Mouse (Mus musculus) left cerebral cortex, postnatal 14 days (tissue): ENCODE results near the gene Supt4a. TPM values are rescaled to one million over a fixed set of nuclear protein-coding genes. Genes with fewer than 3 reads are reported as not detected.

Experiments used
- DNase-seq, 2 experiments: peaks; one replicate each; pipeline ENCODE4 v3.0.0; 2021 to 2022; ENCODE audit warnings: low spot score in 2 of 2, mixed read lengths in 1 of 2
- intact Hi-C: fragments of 180-260 bp; cut with DNase I; formaldehyde crosslinking; loops from one replicate; pipeline ENCODE4 v1.15.1; 2025
- total RNA-seq, 2 experiments: library from RNA; stranded (reverse); gene quantifications; 2 replicates each; pipeline ENCODE4 v1.2.3; 2021

Gene Supt4a
- total RNA-seq, 2 experiments from 2014 or later: 60.6 to 67.6 TPM

DNA sequence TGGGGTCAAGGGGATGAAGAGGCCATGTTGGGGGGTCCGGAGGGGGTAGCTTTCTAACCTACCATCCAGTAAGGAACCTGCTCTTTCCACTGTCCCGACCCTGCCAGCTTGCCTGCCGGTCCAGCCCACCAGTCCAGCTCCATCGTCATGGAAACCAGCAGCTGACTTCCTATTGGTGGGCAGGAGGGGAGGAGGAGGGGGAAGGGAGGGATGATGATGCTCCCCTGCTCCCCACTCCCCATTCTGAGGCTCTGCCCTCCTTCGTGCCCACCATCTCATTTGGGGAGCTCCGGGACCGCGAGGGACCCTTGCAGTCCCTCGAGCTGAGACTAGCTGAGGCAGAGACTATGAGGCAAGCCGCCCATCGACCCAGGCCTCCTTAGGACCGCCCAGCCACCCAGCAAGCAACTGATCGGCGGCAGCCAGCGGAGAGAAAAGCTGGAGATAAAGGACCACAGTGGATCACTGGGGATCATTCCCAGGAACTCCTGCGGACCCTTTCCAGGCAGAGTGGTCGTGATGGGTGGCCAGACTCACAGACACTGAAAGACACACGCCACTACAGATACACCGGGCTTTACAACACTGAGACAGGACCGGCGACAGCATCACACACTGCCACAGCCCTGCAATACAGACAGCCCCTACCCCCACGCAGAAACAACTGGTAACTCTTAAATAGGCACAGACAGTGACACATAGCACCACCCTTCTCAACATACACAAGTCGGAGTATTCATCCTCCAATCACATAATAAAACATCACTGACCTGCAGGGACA, 23.1 kb downstream of the Supt4a start, which contains the start of gene Tspoap1:
Gene Tspoap1 (plus strand): TSS at position 241 of the 781 bp plus-strand sequence.
- DNase-seq: peak; percentile 81 to 87
- intact Hi-C loops: loop anchor here (5.0 kb wide), 1 partner anchor 163 kb away; no protein-coding TSS in a partner anchor

DNA sequence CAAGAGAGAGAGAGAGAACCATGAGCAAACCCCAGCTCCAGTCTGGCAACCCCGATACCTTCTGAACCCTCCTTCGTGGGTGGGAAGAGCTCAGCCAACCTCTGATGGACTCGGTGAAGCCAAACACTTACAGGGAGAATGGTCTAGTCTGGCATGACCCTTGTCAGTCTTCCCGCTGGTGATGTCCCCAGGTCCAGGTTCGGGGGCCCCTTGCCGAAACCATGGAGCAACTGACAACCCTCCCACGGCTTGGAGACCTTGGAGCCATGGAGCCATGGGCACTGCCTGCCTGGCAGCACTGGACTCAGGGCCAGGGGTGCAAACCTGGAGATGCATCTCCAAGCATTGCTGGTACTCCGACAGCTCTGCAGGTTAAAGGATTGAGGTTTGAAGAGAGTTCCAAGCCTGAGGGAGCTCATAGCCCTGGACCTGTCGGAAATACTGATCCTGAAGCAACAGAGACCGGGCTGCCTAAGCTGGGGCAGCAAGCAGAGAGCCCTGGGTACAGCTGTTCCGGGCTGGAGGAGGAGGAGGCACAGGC, 23.9 kb downstream of the Supt4a start:
- no peak for DNase-seq
- intact Hi-C loops: loop anchor here (5.0 kb wide), 1 partner anchor 164 kb away; no protein-coding TSS in a partner anchor

DNA sequence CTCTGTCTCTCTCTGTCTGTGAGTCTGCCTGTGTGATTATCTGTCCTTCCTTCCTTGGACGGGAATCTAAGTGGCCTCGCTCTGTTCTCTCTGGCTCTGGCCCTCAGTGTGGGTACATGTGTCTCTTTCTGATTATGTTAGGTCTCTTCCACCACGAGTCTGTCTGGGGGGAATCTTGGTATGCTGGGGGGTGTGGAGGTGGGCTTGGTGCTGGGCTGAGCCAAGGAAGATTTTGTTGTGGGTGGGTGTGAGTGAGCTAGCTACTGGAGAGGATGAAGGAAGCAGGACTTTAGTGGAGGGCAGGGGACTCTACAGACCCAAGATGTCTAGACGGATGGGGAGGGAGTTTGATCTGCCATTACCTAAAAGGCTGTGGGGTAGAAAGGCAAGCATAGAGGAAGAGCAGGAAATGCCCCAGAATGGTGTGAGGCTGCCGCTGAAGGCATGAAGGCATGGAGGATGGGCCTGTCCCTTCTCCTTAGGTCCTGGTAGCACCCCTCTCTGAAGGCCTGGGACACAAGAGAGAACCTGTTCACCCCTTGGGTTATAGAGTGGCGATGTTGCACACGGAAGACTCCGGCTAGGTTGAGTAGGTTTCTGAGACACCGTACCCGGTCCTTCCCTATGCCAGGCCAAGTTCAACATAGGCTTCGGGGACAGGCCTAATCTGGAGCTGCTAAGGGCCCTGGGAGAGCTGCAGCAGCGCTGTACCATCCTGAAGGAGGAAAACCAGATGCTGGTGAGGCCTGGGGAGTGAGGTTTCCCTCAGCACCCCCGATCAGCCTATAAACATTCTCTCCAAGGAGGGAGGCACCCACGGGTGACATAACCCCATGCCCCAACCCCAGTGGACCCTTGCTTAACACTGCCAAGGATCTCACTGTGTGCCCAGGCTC, 24.7 kb downstream of the Supt4a start:
- DNase-seq: peak in 1 of 2 experiments; percentile 45
- intact Hi-C loops: loop anchor here (5.0 kb wide), 1 partner anchor 165 kb away; no protein-coding TSS in a partner anchor

DNA sequence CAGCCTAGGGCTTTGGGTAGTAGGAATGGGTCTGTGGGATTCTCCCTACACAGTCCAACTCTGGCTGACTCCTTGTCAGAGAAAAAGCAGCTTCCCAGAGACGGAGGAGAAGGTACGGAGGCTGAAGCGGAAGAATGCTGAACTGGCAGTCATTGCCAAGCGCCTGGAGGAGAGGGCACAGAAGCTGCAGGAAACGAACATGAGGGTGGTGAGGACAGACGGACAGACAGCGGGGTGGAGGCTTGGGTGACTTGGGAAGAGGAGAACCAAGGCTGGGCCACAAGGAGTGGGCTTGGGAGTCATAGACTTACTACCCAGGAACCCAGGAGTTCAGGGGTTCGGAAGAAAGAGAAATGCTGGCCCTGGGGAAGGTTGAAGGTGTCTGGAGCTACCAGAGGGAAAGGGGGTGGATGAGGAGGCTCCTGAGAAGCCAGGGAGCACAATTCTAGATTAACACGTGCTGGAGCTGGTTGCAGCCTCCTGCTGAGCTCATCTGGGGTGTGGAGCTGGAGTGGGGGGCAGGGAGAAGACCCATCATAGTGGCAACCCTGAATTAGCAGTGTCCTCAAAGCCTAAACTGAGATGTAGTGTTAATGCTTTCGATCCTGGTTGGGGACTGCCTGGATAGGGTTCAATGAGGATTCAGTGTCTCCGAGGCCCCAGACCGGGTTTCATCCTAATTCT, 25.5 kb downstream of the Supt4a start:
- intact Hi-C loops: loop anchor here (5.0 kb wide), 1 partner anchor 166 kb away; no protein-coding TSS in a partner anchor
- peak; percentile 36 to 66 for DNase-seq

DNA sequence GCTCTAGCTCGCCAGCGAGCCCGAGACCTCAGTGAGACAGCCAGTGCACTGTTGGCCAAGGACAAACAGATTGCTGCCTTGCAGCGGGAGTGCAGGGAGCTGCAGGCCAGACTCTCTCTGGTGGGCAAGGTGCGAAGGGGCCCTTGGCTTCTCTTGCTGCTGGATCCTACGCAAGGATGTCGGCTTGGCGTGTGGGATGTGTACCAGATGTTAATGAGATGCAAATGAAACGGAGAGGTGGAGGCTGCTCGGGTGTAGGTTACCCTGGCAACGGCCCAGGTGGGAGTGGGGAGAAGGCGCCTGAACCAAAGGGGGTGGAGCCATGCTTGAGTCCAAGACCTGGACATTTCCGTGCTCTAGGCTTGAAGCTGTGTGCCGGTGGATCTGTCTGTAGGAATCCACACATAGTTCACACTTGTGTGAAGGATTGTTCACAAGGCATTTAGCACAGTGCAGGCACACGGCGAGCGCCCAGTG, 26.2 kb downstream of the Supt4a start:
- peak; percentile 82 to 89 for DNase-seq
- intact Hi-C loops: loop anchor here (5.0 kb wide), 1 partner anchor 166 kb away; no protein-coding TSS in a partner anchor

DNA sequence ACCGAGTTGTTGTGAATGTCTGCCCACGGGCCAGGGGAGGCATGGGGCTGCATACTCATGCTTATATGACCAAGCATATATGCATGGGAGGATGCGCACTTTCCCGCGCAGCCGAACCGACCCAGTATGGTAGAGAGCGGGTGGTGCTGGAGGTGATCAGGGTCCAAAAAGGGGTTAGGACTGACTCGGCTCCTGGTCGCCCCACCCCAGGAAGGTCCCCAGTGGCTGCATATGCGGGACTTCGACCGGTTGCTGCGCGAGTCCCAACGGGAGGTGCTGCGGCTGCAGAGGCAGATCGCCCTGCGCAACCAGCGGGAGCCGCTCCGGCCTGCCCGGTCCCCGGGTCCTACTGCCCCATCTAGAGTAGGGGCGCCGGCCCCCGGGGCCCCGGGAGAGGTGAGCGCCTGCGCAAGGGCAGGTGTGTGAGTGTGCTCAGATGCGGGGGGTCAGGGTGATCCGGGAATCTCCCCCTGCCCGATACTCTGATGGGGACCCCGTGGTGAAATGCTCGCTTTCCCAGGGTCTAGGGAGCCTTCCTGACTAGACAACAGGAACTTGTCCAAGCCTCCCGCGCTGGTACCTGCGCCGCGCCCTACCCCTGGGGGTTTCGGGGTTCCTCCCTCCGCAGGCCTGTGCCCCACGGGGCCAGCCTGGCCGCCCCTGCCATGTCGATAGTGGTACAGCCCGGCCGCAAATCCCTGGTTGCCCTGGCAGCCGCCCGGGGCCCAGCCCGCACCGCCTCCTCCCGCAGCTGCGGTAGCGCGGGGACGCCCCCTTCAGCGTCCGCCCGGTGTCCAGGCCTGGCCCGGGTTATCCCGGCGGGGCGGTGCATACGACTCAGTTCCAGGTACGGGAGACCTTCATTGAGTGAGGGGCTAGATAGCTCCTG, 26.9 kb downstream of the Supt4a start:
- intact Hi-C loops: loop anchor here (5.0 kb wide), 1 partner anchor 167 kb away; no protein-coding TSS in a partner anchor
- peak; percentile 43 to 55 for DNase-seq

DNA sequence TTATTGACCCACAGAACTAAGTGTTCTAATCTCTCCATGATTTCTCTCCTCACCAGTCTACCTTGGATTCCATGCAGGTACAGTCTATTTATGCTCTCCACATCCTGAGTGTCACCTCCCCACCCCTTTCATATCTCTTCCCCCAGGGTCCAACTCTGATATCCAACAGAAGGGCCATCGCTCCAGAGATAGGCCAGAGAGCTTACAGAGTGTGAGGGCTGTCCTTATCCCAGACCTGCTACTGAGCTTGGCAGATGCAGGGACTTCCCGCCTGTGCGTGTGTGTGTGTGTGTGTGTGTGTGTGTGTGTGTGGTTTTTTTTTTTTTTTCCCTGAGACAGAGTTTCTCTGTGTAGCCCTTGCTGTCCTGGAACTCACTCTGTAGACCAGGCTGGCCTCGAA, 31.4 kb downstream of the Supt4a start:
- intact Hi-C loops: no loop called here
- no peak for DNase-seq

DNA sequence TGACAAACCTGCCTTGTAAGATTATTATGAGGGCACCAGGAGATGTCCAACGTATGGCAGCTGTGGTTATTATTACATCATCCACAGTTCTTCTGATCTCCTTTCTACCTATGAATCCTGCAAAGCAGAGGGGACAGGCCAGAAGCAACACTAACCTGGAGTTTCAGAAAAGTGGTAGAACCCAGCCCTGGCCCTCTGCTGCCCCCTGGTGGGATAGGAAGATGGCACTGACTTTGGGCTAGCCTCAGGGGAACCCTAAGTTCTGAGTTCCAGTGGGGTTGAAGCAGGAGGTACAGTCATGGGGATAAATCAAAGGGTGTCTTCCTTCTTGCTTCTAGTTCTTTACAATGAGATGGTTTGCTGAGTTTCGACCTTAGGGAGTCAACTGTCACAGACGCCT, 33.6 kb downstream of the Supt4a start:
- intact Hi-C loops: loop anchor here (5.0 kb wide), 1 partner anchor 109 kb away; the partner anchor contains the start of gene Rnf43
- peak; percentile 54 to 74 for DNase-seq

DNA sequence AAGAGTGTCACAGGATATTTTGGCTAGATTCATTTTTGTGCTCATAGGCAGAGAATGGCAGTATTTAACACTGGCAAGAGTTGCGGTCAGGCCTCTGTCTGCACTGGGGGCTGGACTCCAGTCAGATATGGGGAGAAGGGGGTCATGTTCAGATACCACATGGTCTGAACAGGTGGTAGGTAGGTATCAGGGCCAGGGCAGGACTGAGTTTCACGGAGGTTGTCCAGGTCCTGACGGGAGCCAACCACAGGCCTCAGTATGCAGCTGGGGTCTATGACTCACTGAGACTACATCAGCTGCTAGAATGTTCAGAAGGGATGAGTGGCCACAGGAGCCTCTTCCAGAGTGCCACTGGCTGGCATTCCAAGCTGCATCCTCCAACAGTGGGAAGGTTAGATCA, 35.0 kb downstream of the Supt4a start:
- no peak for DNase-seq
- intact Hi-C loops: loop anchor here (5.0 kb wide), 1 partner anchor 110 kb away; the partner anchor contains the start of gene Rnf43

DNA sequence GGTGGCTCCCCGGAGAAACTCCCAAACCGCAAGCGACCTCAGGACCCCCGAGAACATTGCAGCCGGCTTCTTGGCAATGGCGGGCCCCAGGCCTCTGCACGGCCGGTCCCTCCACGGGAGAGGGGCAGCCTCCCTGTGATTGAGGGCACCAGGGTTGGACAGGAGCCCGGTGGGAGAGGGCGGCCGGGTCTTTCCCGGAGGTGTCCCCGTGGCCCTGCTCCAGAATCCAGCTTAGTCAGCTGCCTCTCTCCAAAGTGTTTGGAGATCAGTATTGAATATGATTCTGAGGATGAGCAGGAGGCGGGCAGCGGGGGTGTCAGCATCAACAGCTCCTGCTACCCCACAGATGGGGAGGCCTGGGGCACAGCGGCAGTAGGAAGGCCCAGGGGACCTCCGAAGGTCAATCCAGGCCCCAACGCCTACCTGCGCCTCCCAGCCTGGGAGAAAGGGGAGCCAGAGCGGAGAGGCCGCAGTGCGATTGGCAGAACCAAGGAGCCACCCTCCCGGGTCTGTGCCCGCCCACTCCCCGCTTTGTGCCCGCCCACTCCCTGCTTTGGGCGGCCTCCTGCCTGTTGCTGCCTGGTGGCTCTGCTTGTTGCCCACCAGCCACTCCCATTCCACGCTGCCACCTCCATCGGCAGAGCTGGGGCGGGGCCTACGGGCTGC, 40.9 kb downstream of the Supt4a start:
- intact Hi-C loops: no loop called here
- DNase-seq: peak; percentile 55 to 56

DNA sequence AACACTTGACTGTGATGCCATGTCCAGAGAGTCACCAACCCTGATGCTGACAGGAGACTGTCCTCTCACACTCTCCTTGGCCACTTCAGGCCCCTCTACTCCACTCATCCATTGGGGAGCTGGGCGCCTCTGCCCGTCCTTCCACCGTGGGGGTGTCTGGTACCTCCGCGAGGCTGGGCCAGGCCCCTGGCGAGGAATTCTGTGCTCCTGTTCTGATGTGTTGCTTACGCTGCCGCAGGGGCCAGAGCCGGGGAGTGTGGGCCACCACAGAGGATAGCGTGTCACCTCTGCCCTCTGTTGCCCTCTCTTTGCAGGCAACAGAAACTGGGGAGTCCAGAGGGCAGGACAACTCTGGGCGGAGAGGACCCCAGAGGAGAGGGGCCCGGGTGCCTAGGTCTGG, 41.6 kb downstream of the Supt4a start:
- intact Hi-C loops: no loop called here
- DNase-seq: no peak

DNA sequence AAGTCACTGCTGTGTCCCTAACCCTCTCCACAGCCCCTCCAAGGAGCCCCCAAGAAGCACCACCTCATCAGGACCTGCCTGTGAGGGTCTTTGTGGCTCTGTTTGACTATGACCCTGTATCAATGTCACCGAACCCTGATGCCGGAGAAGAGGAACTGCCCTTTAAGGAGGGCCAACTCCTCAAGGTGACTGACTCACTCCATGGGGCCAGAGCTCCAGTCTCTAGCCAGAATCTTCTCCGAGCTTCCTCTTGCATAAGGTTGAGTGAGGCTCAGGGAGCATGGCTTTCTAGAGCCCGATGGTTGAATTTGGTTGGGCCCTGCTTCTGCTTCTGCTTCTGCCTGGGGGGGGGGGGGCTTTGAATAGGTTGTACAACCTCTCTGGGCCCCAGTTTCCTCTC, 42.0 kb downstream of the Supt4a start:
- intact Hi-C loops: no loop called here
- DNase-seq: no peak

DNA sequence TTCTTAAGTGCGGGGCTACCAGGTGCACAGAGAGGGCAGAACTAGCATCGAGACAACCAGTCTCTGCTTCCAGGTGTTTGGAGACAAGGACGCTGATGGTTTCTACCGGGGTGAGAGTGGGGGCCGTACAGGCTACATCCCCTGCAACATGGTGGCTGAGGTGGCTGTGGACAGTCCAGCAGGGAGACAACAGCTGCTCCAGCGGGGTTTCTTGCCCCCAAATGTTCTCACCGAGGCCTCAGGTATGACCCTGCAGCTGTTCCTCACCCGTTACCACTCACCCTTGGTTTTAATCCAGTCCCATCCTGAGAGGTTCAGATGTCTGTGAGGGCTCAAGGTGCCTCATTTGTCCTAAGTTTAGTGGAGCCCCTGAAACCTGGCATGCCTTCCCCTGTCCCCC, 42.8 kb downstream of the Supt4a start:
- intact Hi-C loops: no loop called here

DNA sequence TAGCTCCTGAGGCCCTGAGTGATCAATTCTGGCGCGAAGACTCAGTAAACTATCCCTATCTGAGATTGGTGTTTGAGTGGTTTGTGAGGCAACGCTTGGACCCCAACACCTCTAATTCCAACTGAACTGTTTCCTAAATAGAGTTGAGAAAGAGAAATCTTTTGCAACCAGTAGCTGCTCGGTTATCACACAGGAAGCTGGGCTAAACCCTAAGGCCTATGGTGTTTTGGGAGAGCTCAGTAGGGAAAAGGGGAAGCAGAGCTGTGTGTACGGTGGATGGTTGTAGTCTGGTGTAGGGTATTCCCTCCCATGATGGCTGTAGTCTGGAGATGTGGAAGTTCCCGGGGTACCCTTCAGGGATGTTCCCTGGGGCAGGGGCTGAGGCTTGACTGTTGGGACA, 52.7 kb downstream of the Supt4a start:
- intact Hi-C loops: no loop called here

More for the DNA sequence above, 42.8 kb downstream of the Supt4a start:
- DNase-seq: no peak

More for the DNA sequence above, 52.7 kb downstream of the Supt4a start:
- no peak for DNase-seq
